Mouse (Mus musculus): ENCODE data around the gene 4930535I16Rik.

Gene 4930535I16Rik

GRCm38 (mm10) chr4:123905126-123905668, 12.6 kb downstream of the 4930535I16Rik start:
- DNase-seq (ENCODE audit: low spot score) = peak; percentile 50

- DNase-seq (ENCODE audit: low spot score) = peak; percentile 99
These were observed 13.3 kb downstream of the 4930535I16Rik start, which contains the start of gene Mycbp for GRCm38 (mm10) chr4:123904333-123905125. TSS of gene Mycbp (plus strand) at chr4:123904832.

- DNase-seq (ENCODE audit: low spot score) = no peak
These were observed 14.4 kb downstream of the 4930535I16Rik start for GRCm38 (mm10) chr4:123903432-123903831.

- DNase-seq (ENCODE audit: low spot score) = peak; percentile 81
These were observed 19.1 kb downstream of the 4930535I16Rik start for GRCm38 (mm10) chr4:123898696-123899095.

GRCm38 (mm10) chr4:123894295-123894694, 23.5 kb downstream of the 4930535I16Rik start:
- no peak for DNase-seq (ENCODE audit: low spot score)

GRCm38 (mm10) chr4:123893726-123894125, 24.1 kb downstream of the 4930535I16Rik start:
- no peak for DNase-seq (ENCODE audit: low spot score)
